Mouse (Mus musculus): ENCODE data around the gene Pgpep1l. TPM values are rescaled to one million over a fixed set of nuclear protein-coding genes. Genes with fewer than 3 reads are reported as not detected.

Pgpep1l gene
- not detected in 2 replicates for polyA plus RNA-seq (2015; fragmentation: Nextera tagmentation; extraction: Ambion mirVana)

DNA sequence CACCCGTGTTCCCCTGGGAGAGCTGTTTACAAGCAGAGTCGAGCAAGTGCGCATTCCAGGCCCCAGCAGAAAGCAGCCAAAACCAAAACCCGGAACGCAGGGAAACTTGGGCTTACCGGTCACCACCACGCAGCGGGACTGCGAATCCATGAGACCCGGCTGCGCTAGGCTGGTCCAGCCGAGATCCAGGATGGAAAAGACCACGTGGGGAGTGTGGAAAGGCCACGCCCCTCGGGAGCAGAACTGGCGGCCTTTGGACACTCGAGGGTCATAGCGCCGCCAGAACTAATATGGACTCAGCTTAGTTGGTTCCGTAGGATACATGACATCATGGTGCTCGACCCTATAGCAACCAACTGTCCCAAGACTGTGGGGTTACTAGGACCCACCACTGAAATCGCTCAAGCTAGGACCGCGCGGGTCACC lies at the start of gene Pgpep1l:
Gene Pgpep1l (minus strand): TSS at position 206 of the 426 bp plus-strand sequence.
- peak within 1 kb of the TSS; percentile 28 for H3K4me3 ChIP-seq
- H3K4me1 ChIP-seq (replicated peaks): peaks cover 25% of the 10 kb centered on the region
- peak within 1 kb of the TSS; percentile 26; the same call in 1 of the 2 replicates for H3K9ac ChIP-seq
- no peaks in the 10 kb centered on the region for H3K36me3 ChIP-seq
- H3K9me3 ChIP-seq: no peaks in the 10 kb centered on the region
- peak within 1 kb of the TSS; percentile 65 for H3K4me2 ChIP-seq
- peaks cover 23% of the 10 kb centered on the region; the same call in 1 of the 2 replicates for H3K27me3 ChIP-seq
- 9% methylated on average over 25 of the region's 25 CpGs for WGBS
- peak; percentile 60; the same call in 1 of the 2 replicates for ATAC-seq (ENCODE audit: low FRiP score)
- H3K27ac ChIP-seq: no peak within 1 kb of the TSS

DNA sequence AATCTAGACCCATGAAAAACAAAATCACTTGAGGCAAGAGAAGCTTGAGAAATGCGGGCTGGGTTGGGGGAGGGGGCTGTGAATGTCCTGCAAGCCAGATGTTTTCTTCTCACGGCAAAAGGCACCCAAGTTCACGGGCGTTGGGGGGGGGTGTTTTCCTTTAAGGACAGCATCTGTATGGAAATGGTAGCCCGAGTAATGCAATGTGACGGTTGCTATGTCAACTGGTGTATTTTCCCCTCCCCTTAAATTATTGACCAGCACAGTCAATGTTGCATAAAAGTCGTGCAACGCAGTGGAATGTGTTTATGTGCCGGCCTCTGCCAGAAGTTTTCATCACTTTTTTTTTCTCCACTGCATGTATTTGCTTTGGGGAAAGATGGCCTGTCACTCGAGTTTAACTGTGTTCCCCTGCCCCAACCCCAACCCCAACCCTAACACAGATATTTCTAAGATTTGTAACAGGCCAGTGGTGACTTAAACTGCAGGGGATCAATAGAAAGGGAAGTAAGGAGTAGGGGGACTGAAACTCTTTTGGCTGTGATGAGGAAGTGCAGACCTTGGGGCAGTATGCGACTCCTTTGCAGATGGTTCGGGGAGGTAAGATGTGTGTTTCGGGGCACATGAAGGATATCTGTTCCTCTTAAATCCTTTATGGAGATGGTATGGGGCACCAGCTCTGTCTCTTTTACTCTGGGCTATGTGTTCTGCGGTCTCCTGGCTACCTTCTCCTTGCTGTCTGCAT lies 49.2 kb upstream of the Pgpep1l start:
- Histone ChIP-seq H3K4me1 (replicated peaks) (no peaks in the 10 kb centered on the region), H3K36me3 (no peaks in the 10 kb centered on the region), H3K9me3 (no peaks in the 10 kb centered on the region), H3K27ac (no peak overlapping the region), H3K9ac (no peak overlapping the region), H3K4me2 (no peak overlapping the region), H3K27me3 (no peaks in the 10 kb centered on the region), H3K4me3 (no peak overlapping the region)
- WGBS: 68% methylated on average over 14 of the region's 14 CpGs
- no peak for ATAC-seq (ENCODE audit: low FRiP score)

DNA sequence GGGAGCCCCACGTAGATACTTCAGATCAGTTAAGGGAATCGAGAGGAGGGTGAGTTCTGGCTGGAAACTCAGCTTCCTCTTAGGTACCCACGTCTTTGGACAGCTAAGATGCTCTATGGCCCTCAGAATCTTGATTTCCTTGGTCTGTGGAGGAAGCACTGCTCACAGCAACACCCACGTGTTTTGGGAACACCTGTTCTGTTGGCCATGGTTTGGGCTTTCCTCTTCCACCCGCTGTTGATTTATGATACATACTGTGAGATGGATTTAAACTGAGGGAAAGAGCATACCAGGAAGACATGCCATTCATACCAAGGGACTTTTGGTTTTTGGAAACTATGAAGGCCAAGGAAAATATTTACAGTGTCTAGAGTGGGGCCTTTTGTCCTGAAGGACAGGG lies 48.4 kb upstream of the Pgpep1l start:
- Histone ChIP-seq H3K4me2 (no peak overlapping the region), H3K4me3 (no peak overlapping the region), H3K4me1 (replicated peaks) (no peaks in the 10 kb centered on the region), H3K9ac (no peak overlapping the region), H3K36me3 (no peaks in the 10 kb centered on the region), H3K9me3 (no peaks in the 10 kb centered on the region), H3K27ac (no peak overlapping the region), H3K27me3 (no peaks in the 10 kb centered on the region)
- WGBS: 87% methylated on average over 5 of the region's 5 CpGs
- ATAC-seq (ENCODE audit: low FRiP score): no peak

DNA sequence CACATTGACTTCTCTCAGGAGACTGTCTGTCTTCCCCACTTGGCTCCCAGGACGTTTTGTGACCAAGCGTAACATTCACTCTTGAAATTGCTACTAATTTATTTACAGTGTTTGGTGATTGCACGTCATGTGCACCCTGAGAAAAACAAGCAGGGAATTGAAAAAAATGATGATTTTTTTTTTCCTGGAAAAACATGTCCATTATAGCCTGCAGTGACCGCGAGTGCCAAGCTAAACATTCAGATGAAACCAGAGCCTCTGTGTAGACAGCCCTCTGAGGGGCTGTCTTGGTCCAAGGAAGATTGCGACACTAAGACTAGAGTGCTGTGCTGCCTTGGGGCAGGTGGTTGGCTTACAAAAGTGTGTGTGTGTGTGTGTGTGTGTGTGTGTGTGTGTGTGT lies 47.4 kb upstream of the Pgpep1l start:
- WGBS: 77% methylated on average over 6 of the region's 6 CpGs
- ATAC-seq (ENCODE audit: low FRiP score): no peak
- no peak overlapping the region for H3K27ac ChIP-seq
- H3K4me1 ChIP-seq (replicated peaks): no peaks in the 10 kb centered on the region
- H3K9ac ChIP-seq: no peak overlapping the region
- no peak overlapping the region for H3K4me2 ChIP-seq
- no peaks in the 10 kb centered on the region for H3K27me3 ChIP-seq
- H3K36me3 ChIP-seq: no peaks in the 10 kb centered on the region
- H3K9me3 ChIP-seq: no peaks in the 10 kb centered on the region
- H3K4me3 ChIP-seq: no peak overlapping the region

DNA sequence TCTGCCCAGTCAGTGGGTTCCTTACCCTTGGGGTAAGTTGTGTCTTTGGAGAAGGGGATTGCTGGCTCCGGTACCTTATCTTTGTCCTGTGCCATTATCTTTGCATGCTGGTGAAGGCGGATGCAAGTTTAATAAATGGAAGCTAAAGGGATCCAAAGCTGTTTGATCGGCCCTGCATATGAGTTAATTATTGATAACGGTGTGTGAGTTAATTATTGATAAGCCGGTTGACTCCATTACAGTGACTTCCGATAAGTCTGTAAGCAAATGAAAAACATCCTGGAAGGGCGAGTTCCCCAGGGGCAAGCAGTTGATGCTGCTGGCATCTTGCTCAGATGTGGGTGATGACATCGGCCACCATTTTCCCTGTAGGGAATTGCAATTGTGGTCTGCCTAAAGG lies 42.7 kb upstream of the Pgpep1l start:
- Histone ChIP-seq H3K27me3 (0 out of 2 replicates have a peak, but pooled peaks cover 2% of the 10 kb centered on the region), H3K9ac (no peak overlapping the region), H3K9me3 (no peaks in the 10 kb centered on the region), H3K27ac (no peak overlapping the region), H3K36me3 (no peaks in the 10 kb centered on the region), H3K4me2 (no peak overlapping the region), H3K4me3 (no peak overlapping the region), H3K4me1 (replicated peaks) (no peaks in the 10 kb centered on the region)
- WGBS: 93% methylated on average over 8 of the region's 8 CpGs
- ATAC-seq (ENCODE audit: low FRiP score): no peak

DNA sequence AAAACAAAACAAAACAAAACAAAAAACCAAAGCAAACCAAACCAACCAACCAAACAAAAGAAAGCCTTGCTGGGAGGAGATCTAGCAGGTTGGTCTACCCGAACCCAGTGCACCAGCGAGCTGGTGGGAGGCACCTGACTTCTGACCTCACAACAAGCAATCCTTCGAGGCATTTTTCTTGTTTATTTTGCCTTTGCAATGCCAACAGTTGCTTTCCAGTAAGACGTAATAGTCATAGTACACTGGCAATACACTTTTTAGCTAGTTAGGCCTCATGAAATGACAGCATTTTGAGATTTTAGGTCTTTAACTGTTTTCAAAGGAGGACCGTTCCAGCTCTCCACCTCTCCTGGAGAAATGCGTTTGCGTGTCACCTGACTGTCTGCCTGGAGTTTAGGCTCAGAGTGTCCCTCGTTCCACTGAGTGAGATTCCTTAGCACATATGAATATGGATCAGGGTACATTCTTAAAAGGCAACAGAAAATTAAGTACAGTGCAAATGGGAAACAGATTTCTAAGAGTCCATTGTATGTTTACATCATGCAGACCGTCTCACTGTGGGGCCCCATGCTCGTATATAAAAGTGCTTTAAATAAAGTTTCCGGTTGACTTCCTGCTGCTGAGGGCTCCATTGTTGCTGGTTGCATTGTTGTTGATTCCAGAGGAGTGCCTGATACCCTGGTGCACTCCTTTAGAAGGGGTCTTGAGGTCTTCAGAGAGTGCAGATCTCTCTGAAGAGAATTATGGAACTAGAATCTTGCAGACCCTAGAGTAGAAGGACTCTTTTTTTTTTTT lies 41.9 kb upstream of the Pgpep1l start:
- H3K27me3 ChIP-seq: 0 out of 2 replicates have a peak, but pooled peaks cover 2% of the 10 kb centered on the region
- H3K4me1 ChIP-seq (replicated peaks): no peaks in the 10 kb centered on the region
- no peak overlapping the region for H3K4me3 ChIP-seq
- no peak for ATAC-seq (ENCODE audit: low FRiP score)
- H3K36me3 ChIP-seq: no peaks in the 10 kb centered on the region
- 43% methylated on average over 11 of the region's 11 CpGs for WGBS
- H3K4me2 ChIP-seq: no peak overlapping the region
- no peak overlapping the region for H3K27ac ChIP-seq
- H3K9ac ChIP-seq: no peak overlapping the region
- no peaks in the 10 kb centered on the region for H3K9me3 ChIP-seq

DNA sequence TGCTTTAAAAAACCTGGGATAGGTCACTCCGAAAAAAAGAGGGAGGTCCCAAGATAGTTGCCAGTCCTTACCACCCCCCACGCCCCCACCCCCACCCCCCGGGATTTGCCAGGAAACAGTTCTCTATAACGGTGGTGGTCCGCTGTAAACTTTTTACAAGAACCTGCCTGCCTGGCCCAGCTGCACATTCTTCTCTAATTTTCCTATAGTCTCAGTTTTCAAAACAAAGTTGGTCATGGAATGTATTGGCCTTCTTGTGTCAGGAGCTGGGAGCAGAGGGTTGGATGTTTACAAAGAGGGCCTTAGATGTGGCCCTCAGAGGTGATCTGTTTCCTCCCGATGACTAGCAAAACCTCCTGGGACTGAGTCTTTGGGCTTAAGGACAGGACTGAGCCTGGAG lies 39.7 kb upstream of the Pgpep1l start:
- Histone ChIP-seq H3K27me3 (0 out of 2 replicates have a peak, but pooled peaks cover 2% of the 10 kb centered on the region), H3K27ac (no peak overlapping the region), H3K4me3 (no peak overlapping the region), H3K4me2 (no peak overlapping the region), H3K36me3 (no peaks in the 10 kb centered on the region), H3K9ac (no peak overlapping the region), H3K4me1 (replicated peaks) (no peaks in the 10 kb centered on the region), H3K9me3 (no peaks in the 10 kb centered on the region)
- WGBS: 71% methylated on average over 6 of the region's 6 CpGs
- no peak for ATAC-seq (ENCODE audit: low FRiP score)

DNA sequence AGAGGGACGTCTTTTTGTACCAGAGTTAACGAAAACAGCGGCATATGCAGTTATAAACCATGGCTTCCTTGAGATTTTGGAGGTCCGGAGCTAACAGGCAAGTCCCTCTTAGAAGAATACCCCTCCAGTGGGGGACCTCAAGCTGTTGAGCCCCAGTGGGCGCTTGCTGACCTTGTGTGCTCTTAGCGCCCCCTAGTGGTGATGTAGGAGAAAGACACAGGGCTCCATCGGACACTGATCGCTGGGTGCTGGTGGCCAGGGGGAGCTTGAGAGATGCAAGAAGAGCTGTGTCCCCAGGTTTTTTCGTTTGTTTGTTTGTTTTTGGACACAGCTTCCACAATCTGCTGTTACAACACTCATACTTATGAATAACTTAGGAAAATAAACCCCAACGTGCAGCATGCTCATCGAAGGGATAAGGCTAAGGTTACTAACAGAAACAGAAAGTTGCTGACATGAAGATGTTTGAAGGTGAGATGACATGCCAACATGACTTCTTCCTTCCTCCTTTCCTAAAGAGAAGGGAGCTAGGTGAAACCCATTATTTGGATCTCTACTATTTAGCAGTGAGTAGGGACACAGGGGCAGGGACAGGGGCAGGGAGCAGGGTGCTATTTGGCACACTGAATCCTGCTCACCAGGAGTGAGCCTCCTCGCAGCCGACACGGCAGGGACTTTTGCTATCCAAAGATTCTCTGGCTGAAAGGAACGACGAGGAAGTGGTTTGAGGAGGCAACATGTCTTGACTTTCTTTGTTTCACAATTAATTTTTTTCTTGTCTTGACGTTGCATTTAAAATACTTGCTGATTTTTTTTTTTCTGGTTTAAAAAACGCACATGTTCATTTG lies 38.8 kb upstream of the Pgpep1l start:
- Histone ChIP-seq H3K4me1 (replicated peaks) (no peaks in the 10 kb centered on the region), H3K9me3 (no peaks in the 10 kb centered on the region), H3K27ac (no peak overlapping the region), H3K36me3 (no peaks in the 10 kb centered on the region), H3K9ac (no peak overlapping the region), H3K27me3 (0 out of 2 replicates have a peak, but pooled peaks cover 2% of the 10 kb centered on the region), H3K4me3 (no peak overlapping the region), H3K4me2 (no peak overlapping the region; the same call in 1 of the 2 replicates)
- WGBS: 32% methylated on average over 18 of the region's 18 CpGs
- peak; percentile 83 for ATAC-seq (ENCODE audit: low FRiP score)

DNA sequence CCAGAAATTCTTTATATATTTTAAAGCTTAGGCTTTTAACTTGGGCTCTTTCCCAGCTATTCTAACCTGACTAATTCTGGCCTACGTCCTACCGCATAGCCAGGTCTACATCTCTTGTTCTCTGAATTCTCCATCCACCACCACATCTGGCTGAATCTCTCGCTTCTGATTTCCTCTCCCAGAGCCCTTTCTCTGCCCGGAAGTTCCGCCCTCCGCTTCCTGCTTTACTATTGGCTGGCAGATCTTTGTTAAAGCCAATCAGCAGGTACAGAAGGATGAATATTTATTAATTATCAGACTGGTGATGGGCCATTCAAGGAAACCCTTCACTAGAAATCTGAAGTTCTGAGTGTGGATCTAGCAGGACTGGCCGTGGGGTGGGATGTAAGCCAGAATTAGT lies 37.1 kb upstream of the Pgpep1l start:
- no peak for ATAC-seq (ENCODE audit: low FRiP score)
- WGBS: 86% methylated on average over 7 of the region's 7 CpGs
- H3K9ac ChIP-seq: no peak overlapping the region

DNA sequence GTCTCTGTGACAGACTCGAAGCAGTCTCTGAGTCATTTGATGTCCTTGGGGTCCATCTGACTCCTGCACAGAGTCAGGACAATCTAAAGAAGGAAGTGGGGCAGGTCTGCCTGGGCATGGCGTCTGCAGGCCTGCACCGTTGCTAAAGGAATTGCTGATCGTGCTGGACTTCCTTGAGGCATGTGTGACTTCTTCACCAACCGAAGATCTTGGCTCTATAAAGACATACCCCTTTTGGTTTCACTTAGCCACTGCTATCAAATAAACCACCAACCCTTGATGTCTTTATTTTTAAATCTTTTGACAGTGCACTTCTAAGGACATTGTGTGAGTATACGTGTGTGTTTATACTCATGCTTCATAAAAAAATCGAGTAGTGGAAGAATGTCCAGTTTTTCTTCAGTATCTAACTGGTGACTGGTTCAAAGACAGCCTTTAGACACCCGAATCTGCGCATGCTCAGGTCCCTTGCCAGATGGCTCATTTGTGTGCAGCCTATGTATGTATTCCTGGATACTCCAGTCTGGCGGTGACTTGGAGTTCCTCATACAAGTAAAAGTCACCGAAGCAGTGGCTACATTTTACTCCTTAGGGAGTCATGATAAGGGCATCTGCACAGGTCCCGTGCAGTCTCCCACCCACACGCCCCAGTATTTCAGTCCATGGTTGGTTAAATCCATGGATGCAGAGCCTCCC lies 34.5 kb upstream of the Pgpep1l start:
- H3K4me3 ChIP-seq: no peak overlapping the region
- 88% methylated on average over 13 of the region's 13 CpGs for WGBS
- no peak for ATAC-seq (ENCODE audit: low FRiP score)

More for the DNA sequence above, 37.1 kb upstream of the Pgpep1l start:
- Histone ChIP-seq H3K9me3 (no peaks in the 10 kb centered on the region), H3K27me3 (0 out of 2 replicates have a peak, but pooled peaks cover 2% of the 10 kb centered on the region), H3K4me1 (replicated peaks) (no peaks in the 10 kb centered on the region), H3K36me3 (no peaks in the 10 kb centered on the region), H3K4me3 (no peak overlapping the region), H3K4me2 (no peak overlapping the region), H3K27ac (no peak overlapping the region)

DNA sequence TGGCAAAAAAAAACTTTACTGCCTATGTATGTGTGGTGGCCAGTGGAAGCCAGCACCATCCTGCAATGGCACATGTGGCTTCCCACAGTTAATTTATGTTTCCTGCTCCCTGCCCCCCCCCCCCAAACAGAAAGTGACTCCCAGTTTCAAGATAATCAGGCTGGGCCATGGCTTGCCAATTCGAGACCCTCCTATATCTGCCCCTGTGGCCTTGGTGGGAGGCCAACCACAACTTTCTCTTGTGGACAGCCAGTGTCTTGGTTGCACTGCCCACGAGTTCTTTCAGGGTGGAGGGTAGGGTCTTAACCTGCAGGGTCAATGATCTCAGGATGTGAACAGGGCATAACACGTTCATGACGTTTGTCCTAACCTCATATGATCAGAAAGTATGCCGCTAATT lies 32.5 kb upstream of the Pgpep1l start:
- Histone ChIP-seq H3K27me3 (no peaks in the 10 kb centered on the region), H3K4me3 (no peak overlapping the region), H3K9ac (no peak overlapping the region), H3K36me3 (no peaks in the 10 kb centered on the region), H3K9me3 (no peaks in the 10 kb centered on the region), H3K27ac (no peak overlapping the region), H3K4me2 (no peak overlapping the region), H3K4me1 (replicated peaks) (no peaks in the 10 kb centered on the region)
- no peak for ATAC-seq (ENCODE audit: low FRiP score)
- 90% methylated on average over 5 of the region's 5 CpGs for WGBS

More for the DNA sequence above, 34.5 kb upstream of the Pgpep1l start:
- no peaks in the 10 kb centered on the region for H3K27me3 ChIP-seq
- H3K36me3 ChIP-seq: no peaks in the 10 kb centered on the region
- H3K4me1 ChIP-seq (replicated peaks): no peaks in the 10 kb centered on the region
- H3K27ac ChIP-seq: no peak overlapping the region
- H3K9ac ChIP-seq: no peak overlapping the region
- no peak overlapping the region for H3K4me2 ChIP-seq
- H3K9me3 ChIP-seq: no peaks in the 10 kb centered on the region

Data from hindbrain, embryonic 13.5 days (tissue).